Mouse (Mus musculus) testis, adult 2 months (tissue): Measurements from ENCODE around the gene Slfn3. TPM values are rescaled to one million over a fixed set of nuclear protein-coding genes. Genes with fewer than 3 reads are reported as not detected.
"Not testable (repeated sequence)": the region's sequence is repeated elsewhere in the genome, so short reads cannot be mapped to it uniquely, and the experiment has no call there.

ENCODE experiments used
- H3K27ac ChIP-seq: fragments of 200-500 bp; 2 replicates; pipeline ENCODE4 v1.5.1; 2012; ENCODE audit warnings: low read depth, low read length; ENCODE audit not compliant: control insufficient read depth, insufficient read depth
- H3K27me3 ChIP-seq: fragments of 200-500 bp; 2 replicates; pipeline ENCODE4 v1.6.1; 2012; ENCODE audit warnings: mild to moderate bottlenecking, low read length, moderate library complexity; ENCODE audit not compliant: control insufficient read depth, insufficient read depth
- H3K36me3 ChIP-seq: fragments of 200-500 bp; 2 replicates; pipeline ENCODE4 v1.6.1; 2012; ENCODE audit warnings: mild to moderate bottlenecking, low read length; ENCODE audit not compliant: control insufficient read depth, insufficient read depth
- H3K4me1 ChIP-seq: fragments of 200-500 bp; 2 replicates; pipeline ENCODE4 v1.6.1; 2012; ENCODE audit warnings: low read length; ENCODE audit not compliant: control insufficient read depth, insufficient read depth
- H3K4me3 ChIP-seq: fragments of 200-500 bp; 2 replicates; pipeline ENCODE4 v1.5.1; 2012; ENCODE audit warnings: low read depth, mild to moderate bottlenecking, low read length, moderate library complexity, mixed read lengths; ENCODE audit not compliant: control insufficient read depth
- CTCF ChIP-seq: fragments of 200-500 bp; IDR thresholded peaks from 2 replicates; pipeline ENCODE4 v1.5.1; 2012; ENCODE audit warnings: low read depth, mild to moderate bottlenecking, inconsistent platforms, low read length, moderate library complexity; ENCODE audit not compliant: control insufficient read depth, insufficient read depth, insufficient replicate concordance
- POLR2A ChIP-seq: fragments of 200-500 bp; IDR thresholded peaks from 2 replicates; pipeline ENCODE4 v1.6.1; 2012; ENCODE audit warnings: low read depth, mild to moderate bottlenecking, inconsistent platforms, low read length, moderate library complexity; ENCODE audit not compliant: control insufficient read depth
- polyA plus RNA-seq: library from polyadenylated mRNA; depleted of rRNA; stranded (reverse); fragments of >200 nt; gene quantifications from 2 replicates; pipeline ENCODE4 v1.2.3, GENCODE M21; 2012; rRNA removed

Slfn3 gene
- polyA plus RNA-seq, 1 experiment: 0.64 TPM

GRCm38 (mm10) chr11:83238389-83238788 lies 47.3 kb downstream of the Slfn3 start:
- no peaks in the 10 kb centered on the region for H3K4me1 ChIP-seq
- no peaks in the 10 kb centered on the region for H3K27me3 ChIP-seq
- TF ChIP-seq CTCF (no peak), POLR2A (no peak)
- H3K27ac ChIP-seq: no peak overlapping the region
- H3K36me3 ChIP-seq: no peaks in the 10 kb centered on the region
- no peak overlapping the region for H3K4me3 ChIP-seq

GRCm38 (mm10) chr11:83239811-83240210 lies 48.7 kb downstream of the Slfn3 start:
- Histone ChIP-seq H3K4me1 (no peaks in the 10 kb centered on the region), H3K36me3 (no peaks in the 10 kb centered on the region), H3K27me3 (no peaks in the 10 kb centered on the region), H3K4me3 (no peak overlapping the region), H3K27ac (no peak overlapping the region)
- TF ChIP-seq POLR2A (no peak), CTCF (no peak)

DNA sequence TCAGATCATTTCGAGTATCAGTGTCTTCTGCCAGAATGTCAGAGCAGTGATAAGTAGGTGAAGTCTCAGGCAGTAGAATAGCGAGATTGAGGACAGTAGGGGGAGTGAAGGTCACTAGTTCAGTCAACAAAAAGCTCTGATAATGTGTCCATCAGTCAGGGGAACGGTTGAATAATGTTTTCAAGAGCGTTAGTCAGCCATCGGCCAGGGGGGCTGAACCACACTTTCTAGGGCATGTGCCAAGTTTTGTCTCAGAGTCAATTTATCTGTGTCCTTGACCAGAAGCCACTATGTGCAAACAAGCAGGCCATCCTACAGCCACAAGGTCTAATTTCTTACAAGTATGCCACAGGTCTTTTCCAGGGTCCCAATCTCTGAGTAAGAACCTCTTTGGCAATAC lies 66.1 kb downstream of the Slfn3 start:
- H3K4me3 ChIP-seq, H3K27me3 ChIP-seq, H3K27ac ChIP-seq, H3K4me1 ChIP-seq, H3K36me3 ChIP-seq: not testable (repeated sequence)

DNA sequence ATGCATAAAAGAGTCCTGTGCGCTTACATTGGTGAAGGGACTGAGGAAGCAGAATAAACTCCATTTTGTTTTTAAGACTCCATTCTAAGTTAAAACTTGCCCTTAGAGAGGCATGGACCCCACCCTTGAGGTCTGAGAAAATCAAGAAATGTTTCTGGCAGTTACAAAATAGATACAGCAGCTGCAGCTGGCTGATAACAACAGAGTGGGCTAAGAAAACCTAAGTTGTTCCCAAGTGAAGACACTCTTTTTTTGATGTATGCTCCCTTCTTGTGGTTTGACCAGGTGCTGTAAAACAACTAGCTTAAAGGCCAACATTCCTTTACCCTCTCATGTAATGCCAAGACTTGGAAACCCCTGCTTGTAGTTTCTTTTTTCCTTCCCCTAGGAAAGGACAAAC lies 71.5 kb downstream of the Slfn3 start:
- Histone ChIP-seq H3K27ac (no peak overlapping the region), H3K4me1 (no peaks in the 10 kb centered on the region), H3K36me3 (no peaks in the 10 kb centered on the region), H3K4me3 (no peak overlapping the region), H3K27me3 (no peaks in the 10 kb centered on the region)
- TF ChIP-seq POLR2A (no peak), CTCF (no peak)

GRCm38 (mm10) chr11:83263146-83263545 lies 72.0 kb downstream of the Slfn3 start:
- Histone ChIP-seq H3K36me3 (no peaks in the 10 kb centered on the region), H3K27me3 (no peaks in the 10 kb centered on the region), H3K4me3 (no peak overlapping the region), H3K27ac (no peak overlapping the region), H3K4me1 (no peaks in the 10 kb centered on the region)
- TF ChIP-seq POLR2A: no peak
- no peak for TF ChIP-seq CTCF

Other genes starting within 250 kb of the Slfn3 start
- 1.7 and 3.5 TPM in 2 replicates for gene Slfn5, start 240.0 kb upstream of the Slfn3 start, polyA plus RNA-seq
- gene Slfn9, start 199.5 kb upstream of the Slfn3 start, polyA plus RNA-seq: 0.07 and 0.11 TPM in 2 replicates
- gene Slfn8, start 170.5 kb upstream of the Slfn3 start, polyA plus RNA-seq: 0.19 TPM in 1 of 2 replicates, not detected in the other
- 0.06 and 0.16 TPM in 2 replicates for gene Slfn2, start 126.2 kb upstream of the Slfn3 start, polyA plus RNA-seq
- gene Slfn1, start 74.5 kb upstream of the Slfn3 start, polyA plus RNA-seq: not detected in 2 replicates
- 0.22 and 0.38 TPM in 2 replicates for gene Slfn4, start 16.1 kb upstream of the Slfn3 start, polyA plus RNA-seq
- gene Slfn14, start 95.4 kb downstream of the Slfn3 start, polyA plus RNA-seq: 0.05 and 0.07 TPM in 2 replicates
- 252 and 263 TPM in 2 replicates for gene Ap2b1, start 107.7 kb downstream of the Slfn3 start, polyA plus RNA-seq
- gene Pex12, start 111.3 kb downstream of the Slfn3 start, polyA plus RNA-seq: 27.8 and 32.1 TPM in 2 replicates
- gene Rasl10b, start 217.8 kb downstream of the Slfn3 start, polyA plus RNA-seq: 2.0 and 2.1 TPM in 2 replicates
- 0.08 TPM in 1 of 2 replicates, not detected in the other for gene Gas2l2, start 238.1 kb downstream of the Slfn3 start, polyA plus RNA-seq
- gene 1700020L24Rik, start 246.3 kb downstream of the Slfn3 start, polyA plus RNA-seq: 256 and 289 TPM in 2 replicates